Mouse (Mus musculus) layer of hippocampus, adult 2 months (tissue): ENCODE data around the gene Glis3. TPM values are rescaled to one million over a fixed set of nuclear protein-coding genes. Genes with fewer than 3 reads are reported as not detected.

ENCODE experiments used
- DNase-seq, 2 experiments: peaks; one replicate each; pipeline ENCODE4 v3.0.0; 2022; ENCODE audit warnings: low spot score in 2 of 2
- H3K27ac ChIP-seq: fragments of 200-600 bp; 2 replicates; pipeline ENCODE4 v1.8.1; 2022
- H3K4me3 ChIP-seq: fragments of 200-600 bp; 2 replicates; pipeline ENCODE4 v1.8.1; 2022; ENCODE audit warnings: mild to moderate bottlenecking
- CTCF ChIP-seq: fragments of 200-600 bp; conservative IDR thresholded peaks from 2 replicates; pipeline ENCODE4 v1.8.1; 2022; ENCODE audit warnings: antibody characterized with exemption, mild to moderate bottlenecking, moderate library complexity
- total RNA-seq, 2 experiments: library from RNA; stranded (reverse); gene quantifications; 2 replicates each; pipeline ENCODE4 v1.2.3; 2021

Gene Glis3
- total RNA-seq, 2 experiments from 2014 or later, result 33.0 to 36.4 TPM

GRCm38 (mm10) chr19:28465779-28466178 is 214.1 kb downstream of the Glis3 start:
- TF ChIP-seq CTCF, result no peak
- no peak for DNase-seq
- Histone ChIP-seq H3K4me3 (no peak overlapping the region), H3K27ac (peak overlapping the region; percentile 28; the same call in 1 of the 2 replicates)

- peak overlapping the region; percentile 94 for H3K27ac ChIP-seq
- no peak for DNase-seq
- H3K4me3 ChIP-seq, result no peak overlapping the region
- TF ChIP-seq CTCF, result no peak
Observed at GRCm38 (mm10) chr19:28454331-28454730, 225.5 kb downstream of the Glis3 start.

DNA sequence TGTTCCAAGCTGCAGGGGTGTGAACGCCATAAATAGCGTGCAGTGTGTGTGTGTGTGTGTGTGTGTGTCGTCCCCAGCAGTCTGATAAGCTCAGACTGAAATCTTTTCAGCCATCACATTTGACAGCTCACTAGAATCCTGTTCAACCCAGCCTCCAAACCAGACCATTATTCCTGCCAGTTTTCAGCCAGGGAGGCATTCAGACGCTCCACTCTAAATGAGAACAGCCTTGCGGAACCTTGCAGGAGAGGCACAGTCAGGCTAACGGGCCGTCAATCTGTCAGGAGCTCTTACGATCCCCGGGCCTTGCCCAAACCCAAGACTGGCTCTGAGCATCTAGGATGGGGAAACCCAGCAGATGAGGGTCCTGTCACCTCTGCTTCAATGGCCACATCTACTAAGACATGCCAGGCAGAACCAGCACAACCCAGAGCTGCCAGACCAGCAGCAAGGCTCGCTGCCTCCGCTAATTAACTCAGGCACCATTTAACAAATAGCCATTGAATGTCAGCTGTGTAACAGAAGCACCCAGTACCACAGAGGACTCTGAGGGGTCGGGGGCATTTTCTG is 226.8 kb downstream of the Glis3 start:
- Histone ChIP-seq H3K27ac (peak overlapping the region; percentile 94), H3K4me3 (no peak overlapping the region)
- peak; percentile 34 to 35 for DNase-seq
- no peak for TF ChIP-seq CTCF

GRCm38 (mm10) chr19:28448811-28449210 is 231.1 kb downstream of the Glis3 start:
- TF ChIP-seq CTCF, result no peak
- no peak overlapping the region for H3K27ac ChIP-seq
- DNase-seq, result no peak
- H3K4me3 ChIP-seq, result no peak overlapping the region

GRCm38 (mm10) chr19:28442161-28442560 is 237.7 kb downstream of the Glis3 start:
- no peak for DNase-seq
- Histone ChIP-seq H3K27ac (peak overlapping the region; percentile 75), H3K4me3 (no peak overlapping the region)
- TF ChIP-seq CTCF, result no peak

GRCm38 (mm10) chr19:28436457-28437148 is 243.3 kb downstream of the Glis3 start:
- Histone ChIP-seq H3K27ac (peak overlapping the region; percentile 88), H3K4me3 (no peak overlapping the region)
- DNase-seq, result peak; percentile 71 to 86
- no peak for TF ChIP-seq CTCF

GRCm38 (mm10) chr19:28428220-28428816 is 251.6 kb downstream of the Glis3 start:
- DNase-seq, result no peak
- no peak for TF ChIP-seq CTCF
- Histone ChIP-seq H3K4me3 (no peak overlapping the region), H3K27ac (no peak overlapping the region)

DNA sequence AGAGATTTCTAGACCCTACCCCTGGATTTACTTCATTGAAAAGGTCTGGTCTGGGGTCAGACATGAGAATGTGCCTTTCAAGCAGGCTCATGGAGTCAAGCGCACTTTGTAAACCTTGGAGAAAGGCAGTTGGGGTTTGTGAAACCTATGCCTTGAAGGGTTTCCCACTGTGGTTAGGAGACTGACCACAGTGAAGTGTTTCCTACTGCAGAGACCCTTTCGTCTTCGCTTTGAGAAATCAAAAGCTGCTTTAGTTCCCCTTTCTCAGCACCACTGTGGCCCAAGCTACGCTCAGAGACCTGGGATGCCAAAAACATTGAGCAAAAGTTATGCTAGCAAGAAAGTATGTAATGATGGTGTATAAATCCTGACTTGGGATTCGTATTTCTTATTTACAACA is 255.7 kb downstream of the Glis3 start:
- DNase-seq, result no peak
- no peak for TF ChIP-seq CTCF
- no peak overlapping the region for H3K27ac ChIP-seq
- no peak overlapping the region for H3K4me3 ChIP-seq

GRCm38 (mm10) chr19:28422939-28423338 is 256.9 kb downstream of the Glis3 start:
- H3K4me3 ChIP-seq, result no peak overlapping the region
- no peak for TF ChIP-seq CTCF
- H3K27ac ChIP-seq, result no peak overlapping the region
- DNase-seq, result no peak

DNA sequence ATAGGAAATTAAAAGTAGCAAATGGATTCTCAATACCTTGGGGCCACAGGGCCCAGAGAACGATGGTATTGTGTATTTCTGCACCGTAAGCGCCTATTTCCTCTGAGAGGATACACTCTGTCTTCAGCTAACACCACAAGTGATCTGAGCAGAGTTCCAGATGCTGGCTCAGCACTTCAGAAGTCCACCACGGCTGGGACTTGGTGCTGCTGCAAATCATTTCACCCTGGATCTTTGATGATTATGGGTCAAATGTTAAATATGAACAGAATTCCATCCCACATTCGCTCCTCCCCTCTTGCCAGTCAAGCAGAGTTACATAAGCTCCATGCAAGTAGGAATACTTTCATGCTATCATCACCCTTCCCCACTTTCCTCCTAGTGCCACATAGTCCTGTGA is 263.8 kb downstream of the Glis3 start:
- Histone ChIP-seq H3K27ac (no peak overlapping the region), H3K4me3 (no peak overlapping the region)
- no peak for TF ChIP-seq CTCF
- no peak for DNase-seq

DNA sequence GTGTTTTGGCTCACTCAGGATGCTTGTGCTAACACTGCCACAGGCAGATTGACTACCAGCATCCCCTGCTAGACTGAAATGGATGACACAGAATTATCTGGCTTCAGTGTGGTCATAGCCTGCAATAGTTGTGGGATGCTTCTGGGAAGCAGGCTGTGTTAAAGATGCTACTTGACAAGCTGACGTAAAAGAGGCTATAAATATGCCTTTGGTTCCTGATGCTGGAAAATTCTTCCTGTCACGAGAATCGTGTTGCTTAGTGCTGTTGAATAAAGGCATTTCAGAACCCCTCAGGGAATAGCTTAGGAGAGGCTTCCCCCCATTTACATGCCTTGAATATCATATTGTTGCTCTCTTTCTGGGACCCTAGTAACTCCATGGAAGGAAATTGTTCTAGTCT is 271.1 kb downstream of the Glis3 start:
- no peak for TF ChIP-seq CTCF
- DNase-seq, result no peak
- Histone ChIP-seq H3K4me3 (no peak overlapping the region), H3K27ac (peak overlapping the region; percentile 53)

DNA sequence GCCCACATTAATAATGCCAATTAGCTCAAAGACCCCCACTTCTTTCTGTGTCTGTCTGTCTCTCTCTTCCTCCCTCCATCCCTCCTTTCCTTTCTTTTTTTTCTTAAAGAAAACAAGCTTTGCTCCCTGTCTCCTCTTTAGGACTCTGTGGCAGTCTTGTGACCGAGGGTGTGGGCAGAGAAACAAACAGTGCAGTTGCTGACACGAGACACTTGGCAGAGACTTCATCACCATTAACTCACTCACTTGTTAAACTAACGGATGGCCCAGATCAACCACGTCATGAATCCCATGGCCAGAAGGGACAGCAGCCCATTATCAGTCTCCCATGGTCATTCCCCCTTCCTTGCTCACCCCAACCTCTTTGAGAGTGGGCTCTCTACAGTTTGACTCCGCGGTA is 276.9 kb downstream of the Glis3 start:
- DNase-seq, result no peak
- no peak for TF ChIP-seq CTCF
- Histone ChIP-seq H3K27ac (no peak overlapping the region), H3K4me3 (no peak overlapping the region)

- peak in 1 of 2 experiments; percentile 35 for DNase-seq
- TF ChIP-seq CTCF, result no peak
- no peak overlapping the region for H3K4me3 ChIP-seq
- peak overlapping the region; percentile 87 for H3K27ac ChIP-seq
Observed at GRCm38 (mm10) chr19:28395584-28395861, 284.4 kb downstream of the Glis3 start.

DNA sequence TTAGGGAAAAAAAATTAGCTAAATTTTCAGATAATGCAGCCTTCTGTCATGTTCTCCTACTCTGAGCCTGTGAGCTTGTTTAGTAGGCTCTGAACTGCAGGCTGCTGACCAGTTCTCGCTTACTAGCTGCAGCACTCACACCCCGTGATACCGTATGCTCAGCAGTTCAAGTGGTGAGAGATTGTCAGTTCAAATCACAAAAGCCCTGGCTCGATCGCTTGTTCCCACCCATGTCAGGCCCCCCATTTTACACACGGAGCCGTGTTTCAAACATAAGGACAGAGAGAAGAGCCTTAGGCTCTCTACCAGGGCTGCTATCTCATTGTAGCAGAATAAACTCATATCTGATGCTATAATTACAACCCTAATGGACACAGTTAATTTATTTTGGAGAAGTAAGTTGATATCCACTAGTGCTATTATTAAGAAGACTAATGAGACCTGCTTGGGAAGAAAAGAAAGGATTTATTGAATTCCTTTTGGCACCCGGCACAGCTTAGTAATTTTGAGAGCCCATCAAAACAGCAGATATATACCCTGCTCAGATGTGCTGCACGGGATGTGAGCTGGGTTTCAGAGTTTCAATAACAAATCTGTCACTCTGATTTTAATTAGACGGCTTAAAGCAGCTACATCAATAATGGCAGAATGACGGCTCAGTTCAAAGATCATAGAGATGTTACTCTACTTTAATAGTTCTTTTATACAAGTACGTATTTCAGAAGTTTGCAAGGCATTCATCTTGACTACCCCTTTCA is 284.9 kb downstream of the Glis3 start:
- no peak for TF ChIP-seq CTCF
- H3K4me3 ChIP-seq, result no peak overlapping the region
- peak; percentile 20 to 48 for DNase-seq
- H3K27ac ChIP-seq, result peak overlapping the region; percentile 87
